Comparison of ENCODE assay signal across 8 mouse cellular contexts in the genomic region with DNA sequence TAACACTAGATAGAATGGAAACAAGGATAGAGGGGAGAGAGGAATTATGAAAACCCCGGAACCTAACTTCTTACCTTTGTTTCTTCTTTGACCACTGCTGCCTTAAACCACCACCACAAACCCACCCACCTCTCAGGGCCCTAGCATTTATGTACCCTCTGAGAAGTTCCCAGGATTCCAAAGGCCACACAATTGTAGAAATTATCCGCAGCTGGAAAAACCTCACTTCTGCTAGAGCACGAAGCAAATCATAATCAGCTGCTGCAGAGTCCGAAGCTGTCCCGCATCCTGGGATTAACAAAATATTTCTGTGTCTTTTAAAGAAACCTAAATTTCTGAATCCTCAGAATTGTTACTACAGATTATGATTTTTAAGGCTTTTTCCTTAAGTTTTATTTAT. TPM values are rescaled to one million over a fixed set of nuclear protein-coding genes. Genes with fewer than 3 reads are reported as not detected.
DNase-seq lines count a peak whose midpoint lies in the region; ATAC-seq and TF ChIP-seq lines count a peak whose summit lies in the region.

A gene (minus strand): TSS at position 101 of the 400 bp plus-strand sequence.

- H3K27me3 ChIP-seq in G1E (ENCODE audit: insufficient read depth, low read length) = no peaks in the 10 kb centered on the region
- H3K27me3 ChIP-seq in forebrain, embryonic 14.5 days (replicated peaks; ENCODE audit: control insufficient read depth, insufficient read depth, low read length) = no peaks in the 10 kb centered on the region
- H3K27me3 ChIP-seq in limb, embryonic 15.5 days = no peaks in the 10 kb centered on the region
- H3K27me3 ChIP-seq in stomach, embryonic 15.5 days (replicated peaks) = no peaks in the 10 kb centered on the region

- H3K9me3 ChIP-seq in G1E (replicated peaks) = no peaks in the 10 kb centered on the region
- H3K9me3 ChIP-seq in forebrain, embryonic 14.5 days (replicated peaks; ENCODE audit: control insufficient read depth, low read length) = no peaks in the 10 kb centered on the region
- no peaks in the 10 kb centered on the region for H3K9me3 ChIP-seq in limb, embryonic 15.5 days
- H3K9me3 ChIP-seq in stomach, embryonic 15.5 days = no peaks in the 10 kb centered on the region

- H3K36me3 ChIP-seq in G1E (replicated peaks) = no peaks in the 10 kb centered on the region
- H3K36me3 ChIP-seq in forebrain, embryonic 14.5 days (ENCODE audit: control insufficient read depth, insufficient read depth, low read length) = no peaks in the 10 kb centered on the region
- H3K36me3 ChIP-seq in limb, embryonic 15.5 days = no peaks in the 10 kb centered on the region
- H3K36me3 ChIP-seq in stomach, embryonic 15.5 days = no peaks in the 10 kb centered on the region

- H3K4me1 ChIP-seq in G1E (ENCODE audit: insufficient read depth, low read depth, low read length) = peaks cover 40% of the 10 kb centered on the region
- peaks cover 6% of the 10 kb centered on the region for H3K4me1 ChIP-seq in forebrain, embryonic 14.5 days (ENCODE audit: control insufficient read depth, insufficient read depth, low read length)
- peaks cover 8% of the 10 kb centered on the region for H3K4me1 ChIP-seq in limb, embryonic 15.5 days
- peaks cover 8% of the 10 kb centered on the region; the same call in 1 of the 2 replicates for H3K4me1 ChIP-seq in stomach, embryonic 15.5 days

- H3K27ac ChIP-seq in forebrain, embryonic 14.5 days (ENCODE audit: low read depth, low read length) = no peak within 1 kb of the TSS
- no peak within 1 kb of the TSS for H3K27ac ChIP-seq in limb, embryonic 15.5 days
- H3K27ac ChIP-seq in stomach, embryonic 15.5 days = no peak within 1 kb of the TSS

- H3K4me2 ChIP-seq in forebrain, embryonic 14.5 days (ENCODE audit: low read length) = no peak within 1 kb of the TSS
- no peak within 1 kb of the TSS for H3K4me2 ChIP-seq in limb, embryonic 15.5 days
- no peak within 1 kb of the TSS for H3K4me2 ChIP-seq in stomach, embryonic 15.5 days

- no peak for TF ChIP-seq CTCF in G1E (IDR thresholded peaks at IDR 0.05; ENCODE audit: low read depth, low read length)

- DNase-seq in G1E (ENCODE audit: low spot score) = no peak
- DNase-seq in forebrain, embryonic 14.5 days (ENCODE audit: low spot score) = no peak
- no peak for DNase-seq in embryo, embryonic 9.5 days (ENCODE audit: extremely low spot score)
- no peak for DNase-seq in cerebellum, adult 11-12 months

- H3K4me3 ChIP-seq in G1E (ENCODE audit: low read depth, low read length) = no peak within 1 kb of the TSS
- H3K4me3 ChIP-seq in forebrain, embryonic 14.5 days (ENCODE audit: low read depth, low read length) = no peak within 1 kb of the TSS
- H3K4me3 ChIP-seq in limb, embryonic 15.5 days = no peak within 1 kb of the TSS
- H3K4me3 ChIP-seq in stomach, embryonic 15.5 days (replicated peaks) = no peak within 1 kb of the TSS

- ATAC-seq in CD4-positive, CD25-positive, alpha-beta regulatory T cell, adult 4 months = no peak
- no peak for ATAC-seq in G1E (ENCODE audit: extremely low read depth, insufficient number of reproducible peaks, low FRiP score, poor library complexity, severe bottlenecking)
- no peak for ATAC-seq in forebrain, embryonic 14.5 days
- ATAC-seq in hematopoietic stem cell, adult 5-6 weeks (replicated peaks in 1 of 2; ENCODE audit: insufficient read depth in 1 of 2, low FRiP score in 2 of 2, low TSS enrichment in 1 of 2, low read depth in 1 of 2, poor library complexity in 2 of 2, severe bottlenecking in 2 of 2) = no peak
- ATAC-seq in limb, embryonic 15.5 days (ENCODE audit: insufficient number of reproducible peaks, low FRiP score, low TSS enrichment, low read depth) = no peak
- no peak for ATAC-seq in stomach, embryonic 15.5 days (ENCODE audit: insufficient read depth, low FRiP score, low read depth)

- H3K9ac ChIP-seq in forebrain, embryonic 14.5 days (ENCODE audit: low read length) = no peak within 1 kb of the TSS
- no peak within 1 kb of the TSS for H3K9ac ChIP-seq in limb, embryonic 15.5 days
- H3K9ac ChIP-seq in stomach, embryonic 15.5 days = no peak within 1 kb of the TSS

- 93% methylated on average over 5 of the region's 5 CpGs for WGBS in forebrain, embryonic 14.5 days
- WGBS in limb, embryonic 15.5 days = 85% methylated on average over 5 of the region's 5 CpGs
- WGBS in stomach, embryonic 15.5 days = 92% methylated on average over 5 of the region's 5 CpGs

RNA-seq across cellular contexts. Expression of the gene that starts here (rescaled TPM):
- polyA plus RNA-seq in CD4-positive, CD25-positive, alpha-beta regulatory T cell, adult 4 months (2017; shearing (Covaris generic)) = 100 to 1,000 TPM in 1 of 2 experiments, 10 to 100 TPM in 1; 97.4 to 119 TPM
- 323 and 378 TPM in 2 replicates for total RNA-seq in G1E (2014; fragmentation: Nextera tagmentation)
- 173 and 219 TPM in 2 replicates for total RNA-seq in G1E (2017)
- polyA plus RNA-seq in G1E (2012) = 76.1 and 87.3 TPM in 2 replicates
- 35.7 and 47.9 TPM in 2 replicates for polyA plus RNA-seq in forebrain, embryonic 14.5 days (2014; fragmentation: Nextera tagmentation; extraction: Ambion mirVana)
- total RNA-seq in hematopoietic stem cell, adult 5-6 weeks (2017) = 135 and 150 TPM in 2 replicates
- polyA plus RNA-seq in limb, embryonic 15.5 days (2015; fragmentation: Nextera tagmentation; extraction: Ambion mirVana) = 32.2 and 35.9 TPM in 2 replicates
- polyA plus RNA-seq in stomach, embryonic 15.5 days (2015; fragmentation: Nextera tagmentation; extraction: Ambion mirVana) = 33.3 and 34.9 TPM in 2 replicates
